Mouse (Mus musculus) thymus, postnatal 10 days (tissue): ENCODE measurements around the gene Slc6a6.

ENCODE experiments used
- DNase-seq, 2 experiments: peaks; one replicate each; pipeline ENCODE4 v3.0.0; 2021; ENCODE audit warnings: low spot score in 2 of 2

Slc6a6 gene

DNA sequence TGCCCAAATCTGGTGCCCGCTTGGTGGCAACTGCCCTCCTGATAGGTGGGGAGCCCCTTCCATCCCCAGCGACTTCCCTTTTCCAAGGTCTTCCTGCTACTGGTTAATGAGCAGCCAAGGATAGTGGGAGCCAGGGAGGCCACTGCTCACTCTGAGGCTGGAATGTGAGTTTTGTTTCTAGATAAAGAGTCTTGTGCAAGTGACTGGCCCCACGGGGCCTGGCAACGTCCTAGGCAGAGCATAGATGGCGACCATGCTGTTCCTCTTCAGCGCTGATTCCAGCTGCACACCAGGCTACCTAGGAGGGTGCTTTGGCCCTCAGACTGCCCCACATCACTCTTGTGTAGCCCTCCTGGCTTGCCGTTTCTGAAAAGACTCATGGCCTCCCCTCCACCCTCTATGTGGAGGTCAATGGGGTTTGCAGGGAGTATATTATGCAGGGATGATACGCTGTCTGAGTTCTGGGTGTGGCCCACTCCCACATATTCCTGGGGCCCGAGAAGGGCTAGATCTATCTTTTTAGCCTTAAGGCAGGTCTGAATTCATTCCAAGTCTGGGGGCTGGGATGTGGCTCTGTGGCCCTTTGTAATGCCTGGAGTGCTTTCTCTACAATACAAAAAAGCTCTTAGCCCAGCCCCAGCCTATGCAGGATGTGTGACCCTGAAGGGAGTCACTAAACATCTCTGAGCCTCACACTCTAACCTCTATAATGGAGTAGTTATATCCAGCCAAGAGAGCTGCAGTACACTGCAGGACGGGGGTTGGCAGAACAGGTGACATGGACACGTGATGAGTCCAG is 17.2 kb downstream of the Slc6a6 start:
- DNase-seq = no peak

DNA sequence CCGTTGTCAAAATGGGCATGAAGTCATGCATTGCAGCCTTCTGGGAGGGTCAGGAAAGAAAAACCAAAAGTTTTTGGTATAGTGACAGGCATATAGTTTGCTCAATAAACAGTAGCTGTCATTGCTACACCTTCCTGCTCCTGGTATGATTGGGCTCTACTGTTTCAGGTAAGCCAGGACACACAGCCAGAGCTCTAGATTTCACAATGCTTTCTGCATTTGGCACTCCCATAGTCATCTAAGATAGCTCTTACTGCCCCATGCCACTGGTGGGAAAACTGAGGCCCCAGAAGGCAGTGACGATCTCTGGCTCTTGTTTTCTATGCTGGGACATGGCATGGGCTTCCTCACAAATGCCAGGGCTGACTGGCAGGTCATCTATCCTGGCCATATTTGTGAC is 19.6 kb downstream of the Slc6a6 start:
- DNase-seq = no peak

DNA sequence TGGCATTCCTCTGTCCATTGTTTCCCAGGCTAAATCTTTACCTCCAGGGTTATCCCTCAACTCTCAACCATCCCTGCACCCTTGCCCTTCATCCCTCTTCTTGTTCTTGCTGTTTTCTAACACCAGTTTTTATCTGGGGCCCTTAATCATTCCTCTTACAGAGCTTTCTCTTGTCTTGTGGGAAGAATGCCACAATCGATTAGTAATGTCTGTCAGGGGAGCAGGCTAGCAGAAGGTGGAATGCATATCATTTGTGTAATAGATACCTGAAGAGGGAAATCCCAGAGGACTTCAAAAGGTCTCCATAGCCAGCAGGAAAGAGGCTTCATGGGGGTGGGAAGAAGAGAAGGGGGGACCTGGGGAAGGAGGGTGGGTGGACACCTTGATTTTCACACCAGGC is 20.6 kb downstream of the Slc6a6 start:
- DNase-seq = no peak

DNA sequence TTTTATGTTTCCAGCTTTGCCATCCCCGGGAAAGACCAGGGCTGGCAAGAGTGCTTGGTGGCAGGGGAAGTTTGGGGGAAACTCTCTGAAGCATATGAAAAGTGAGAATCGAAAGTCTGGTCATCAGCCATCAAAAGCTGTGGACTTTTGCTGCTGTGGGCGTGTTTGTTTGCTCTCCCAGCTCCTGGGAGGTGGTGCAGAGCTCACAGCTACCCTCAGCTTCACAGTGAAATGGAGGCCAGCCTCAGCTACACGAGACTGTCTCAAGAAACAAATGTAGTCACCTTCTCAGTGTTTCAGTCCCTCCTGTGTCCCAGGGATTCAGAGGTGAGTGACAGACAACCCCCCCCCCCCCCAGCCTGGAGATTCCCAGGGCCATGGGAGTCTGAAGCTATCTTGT is 21.8 kb downstream of the Slc6a6 start:
- DNase-seq = no peak

DNA sequence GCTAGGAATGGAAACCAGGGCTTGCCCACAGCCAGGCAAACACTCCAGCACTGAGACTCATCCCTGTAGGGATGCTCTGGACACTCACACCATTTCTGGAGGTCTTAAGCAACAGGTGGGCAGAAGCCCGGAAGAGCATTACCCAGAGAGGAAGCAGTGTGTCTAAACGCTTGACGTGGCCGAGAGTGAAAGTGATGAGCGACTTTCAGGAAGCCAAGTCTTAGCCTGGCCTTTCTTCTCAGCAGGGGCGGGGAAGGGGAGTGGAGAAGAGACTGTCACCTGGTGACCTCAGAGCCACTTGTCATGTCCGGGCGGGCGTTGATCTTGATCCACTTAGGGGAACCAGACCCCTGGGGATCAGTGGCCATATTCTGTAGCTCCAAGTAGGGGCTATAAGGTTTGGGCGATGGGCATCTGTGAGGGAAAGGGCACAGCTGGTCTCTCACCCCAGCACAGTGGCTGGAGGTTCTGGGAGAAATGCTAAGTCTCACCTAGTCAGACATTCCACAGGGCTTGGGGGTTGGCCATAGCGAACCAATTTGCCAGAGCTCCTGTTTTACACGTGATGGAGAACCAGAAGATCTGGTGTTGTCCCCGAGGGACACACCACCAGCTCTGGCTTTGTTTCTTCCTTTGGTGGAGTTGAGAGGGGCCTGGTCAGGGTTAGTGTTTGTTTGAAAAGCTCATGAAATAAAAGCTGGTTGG is 22.4 kb downstream of the Slc6a6 start:
- DNase-seq = no peak

DNA sequence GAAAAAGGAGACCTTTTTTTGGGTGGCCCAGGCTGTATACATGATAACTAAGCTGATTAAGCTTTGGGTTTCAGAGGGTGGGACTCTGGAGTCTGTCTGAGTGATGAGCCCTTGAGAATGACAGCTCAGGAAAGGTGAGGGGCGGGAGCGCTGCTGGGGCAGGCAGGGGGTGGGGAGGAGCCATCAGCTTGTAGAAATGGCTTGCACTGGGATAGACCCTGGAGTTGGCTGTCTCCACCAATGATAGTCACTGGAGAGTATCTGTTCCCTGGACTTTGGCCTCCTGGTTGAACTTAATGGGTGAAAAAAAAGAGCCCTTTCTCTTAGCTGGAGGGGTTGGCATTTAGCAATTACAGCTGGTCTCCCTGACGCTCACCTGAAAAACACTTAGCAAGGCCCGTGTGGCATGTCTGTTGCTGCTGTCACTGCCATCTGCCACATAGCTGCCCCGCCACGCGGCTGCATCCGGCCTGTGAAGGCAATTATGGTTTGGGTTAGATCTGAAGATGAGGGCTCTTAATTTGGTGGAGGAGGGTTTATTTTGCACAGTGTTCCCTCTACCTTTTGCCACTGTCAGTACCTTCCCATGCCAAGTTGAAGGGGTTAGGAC is 23.5 kb downstream of the Slc6a6 start:
- DNase-seq = no peak

DNA sequence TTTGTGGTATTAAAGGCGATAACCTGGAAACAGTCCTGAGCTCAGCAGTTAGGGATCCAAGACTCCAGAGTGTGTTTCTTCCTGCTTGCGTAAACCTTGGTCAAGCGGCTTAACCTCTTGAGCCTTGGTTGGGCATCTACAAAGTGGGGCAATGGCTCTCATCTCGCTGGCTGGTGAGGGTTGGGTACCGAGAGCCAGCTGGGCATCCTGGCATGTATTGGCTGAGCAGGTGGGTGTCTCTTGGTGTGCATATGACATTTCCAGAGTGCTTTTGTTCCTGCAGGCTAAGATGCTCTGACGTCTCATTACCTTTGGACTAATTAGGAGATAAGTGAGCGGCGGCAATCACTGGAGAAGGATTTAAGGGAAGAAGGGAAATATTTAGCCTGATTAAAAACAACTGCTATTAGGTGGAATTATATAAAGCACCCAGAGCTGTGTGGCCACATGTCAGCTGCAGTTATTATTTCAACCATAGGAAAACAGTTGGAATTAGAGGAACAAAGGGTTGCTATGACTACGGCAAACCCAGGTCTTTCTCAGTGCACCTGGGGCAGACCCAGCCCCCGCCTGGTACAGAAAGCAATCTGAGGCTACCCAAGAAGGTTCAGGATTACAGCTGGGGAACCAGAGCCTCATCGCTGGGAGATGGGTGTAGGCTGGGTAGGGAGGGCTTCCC is 24.2 kb downstream of the Slc6a6 start:
- no peak for DNase-seq

DNA sequence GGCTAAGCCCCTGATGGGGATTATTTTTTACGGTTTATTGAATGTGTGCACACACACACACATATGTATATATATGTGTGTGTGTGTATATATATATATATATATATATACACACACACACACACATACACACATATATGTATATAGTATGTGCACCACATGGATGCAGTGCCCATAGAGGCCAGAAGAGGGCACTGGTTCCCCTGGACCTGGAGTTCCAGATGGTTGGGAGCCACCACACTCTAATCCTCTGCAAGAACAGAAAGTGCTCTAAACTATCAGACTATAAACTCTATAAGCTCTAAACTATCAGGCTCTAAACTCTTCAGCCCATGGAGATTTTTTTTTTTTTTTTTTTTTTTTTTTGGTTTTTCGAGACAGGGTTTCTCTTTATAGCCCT is 25.1 kb downstream of the Slc6a6 start:
- DNase-seq = no peak

DNA sequence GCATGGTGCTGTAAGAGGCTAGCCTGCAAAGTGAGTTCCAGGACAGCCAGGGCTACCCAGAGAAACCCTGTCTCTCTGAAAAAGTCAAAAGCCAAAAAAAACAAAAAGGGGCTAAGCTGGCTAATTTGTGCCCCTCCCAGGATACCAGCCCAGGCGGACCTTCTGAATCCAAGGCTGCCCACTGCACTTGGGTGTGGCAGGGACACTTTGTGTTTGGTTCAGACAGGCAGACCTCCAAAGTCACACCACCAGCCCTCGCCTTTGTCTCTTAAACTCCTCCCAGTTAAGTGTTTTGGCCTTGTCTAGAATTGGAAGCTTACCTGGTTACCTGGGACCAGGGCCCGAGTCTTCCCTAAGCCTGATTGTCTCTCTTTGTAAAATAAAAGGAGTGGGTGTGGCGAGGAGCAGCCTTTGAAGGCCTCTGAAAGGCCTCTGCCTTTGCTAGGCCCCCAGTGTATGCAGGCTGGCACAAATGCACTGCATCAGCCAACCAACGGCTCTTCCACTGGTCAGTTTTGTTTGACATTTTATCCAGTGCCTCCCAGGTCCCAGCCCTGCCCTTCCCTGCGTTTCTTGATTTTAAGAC is 26.6 kb downstream of the Slc6a6 start:
- no peak for DNase-seq

DNA sequence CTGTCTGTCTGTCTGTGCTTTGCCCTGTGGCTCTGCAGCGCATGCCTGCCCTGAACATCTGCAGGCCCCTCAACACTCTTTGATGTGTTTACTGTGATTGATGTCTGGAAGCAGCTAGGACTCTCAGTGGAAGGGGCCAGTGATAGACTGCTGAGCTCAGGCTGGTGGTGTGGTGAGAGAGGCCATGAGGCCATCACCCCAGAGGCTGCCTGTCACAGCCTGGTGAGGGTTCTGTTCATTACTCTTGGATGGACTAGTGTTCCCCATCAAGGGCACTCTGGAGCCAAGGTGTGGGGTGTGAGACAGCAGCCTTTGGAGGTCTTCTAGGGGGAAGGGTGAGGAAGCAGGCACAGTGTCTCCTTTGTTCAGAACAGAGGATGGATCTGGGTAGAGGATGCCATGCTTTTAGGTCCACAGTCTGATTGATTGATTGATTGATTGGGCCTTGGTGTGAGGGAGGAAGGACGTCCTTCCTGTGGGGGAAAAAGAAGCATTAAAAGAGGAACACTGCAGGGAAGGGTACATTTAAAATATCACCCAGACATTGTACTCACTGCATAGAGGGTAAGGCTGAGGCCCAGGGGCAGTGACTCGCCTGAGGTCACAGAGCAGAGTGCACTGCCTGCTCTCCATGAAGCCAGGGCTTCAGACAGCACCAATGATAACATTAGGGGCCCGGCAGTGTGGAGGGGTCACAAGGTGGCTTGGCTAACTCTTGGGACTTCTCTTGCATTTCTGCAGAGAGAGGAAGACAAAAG is 28.4 kb downstream of the Slc6a6 start:
- DNase-seq = no peak

DNA sequence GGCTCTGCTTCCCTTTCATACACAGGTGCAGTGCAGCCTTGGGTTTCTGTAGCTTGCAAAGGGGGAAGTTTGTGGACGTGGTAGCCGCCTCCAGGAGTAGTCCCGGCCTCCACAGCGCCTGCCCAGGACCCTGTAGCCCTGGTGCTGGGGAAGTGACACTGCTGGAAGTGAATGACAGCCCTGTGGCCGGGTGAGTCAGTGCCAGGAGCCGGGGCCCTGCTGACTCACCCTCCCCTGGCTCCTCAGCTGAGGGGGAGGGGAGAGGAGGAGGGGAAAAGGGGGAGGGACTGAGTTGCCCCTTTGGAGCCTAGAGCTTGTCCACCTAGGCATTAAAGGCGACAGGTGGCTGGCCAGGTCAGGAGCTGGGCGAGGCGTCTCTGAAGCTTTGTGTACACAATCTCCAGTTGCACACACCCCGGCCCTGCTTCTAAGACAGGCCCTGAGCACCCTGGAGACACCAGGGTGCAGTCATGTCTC is 29.0 kb downstream of the Slc6a6 start:
- DNase-seq = peak in 1 of 2 experiments; percentile 12

DNA sequence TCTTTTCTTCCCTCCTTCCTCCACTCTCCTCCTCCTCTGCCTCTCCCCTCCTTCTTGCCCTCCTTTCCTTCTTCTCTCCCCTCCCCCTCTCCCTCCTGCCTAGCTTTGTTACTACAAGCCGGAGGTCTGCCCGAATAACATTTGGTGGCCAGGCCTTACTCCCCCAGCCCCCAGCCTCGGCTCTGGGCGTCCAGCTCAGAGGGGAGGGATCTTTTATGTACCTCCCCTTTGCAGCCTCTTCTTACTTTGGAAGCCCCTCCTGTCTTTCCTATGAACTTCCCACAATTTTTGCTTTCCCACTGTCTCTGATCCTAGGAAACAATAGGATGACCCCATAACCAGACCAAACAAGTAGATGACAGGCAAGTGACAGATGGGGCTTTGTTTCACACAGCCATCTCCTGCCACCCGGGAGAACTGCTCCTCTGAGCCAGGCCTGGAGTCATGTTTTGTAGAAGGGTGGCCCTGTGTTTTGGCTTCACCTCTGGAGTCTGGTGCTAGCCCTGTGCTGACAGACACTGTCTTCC is 29.6 kb downstream of the Slc6a6 start:
- no peak for DNase-seq

DNA sequence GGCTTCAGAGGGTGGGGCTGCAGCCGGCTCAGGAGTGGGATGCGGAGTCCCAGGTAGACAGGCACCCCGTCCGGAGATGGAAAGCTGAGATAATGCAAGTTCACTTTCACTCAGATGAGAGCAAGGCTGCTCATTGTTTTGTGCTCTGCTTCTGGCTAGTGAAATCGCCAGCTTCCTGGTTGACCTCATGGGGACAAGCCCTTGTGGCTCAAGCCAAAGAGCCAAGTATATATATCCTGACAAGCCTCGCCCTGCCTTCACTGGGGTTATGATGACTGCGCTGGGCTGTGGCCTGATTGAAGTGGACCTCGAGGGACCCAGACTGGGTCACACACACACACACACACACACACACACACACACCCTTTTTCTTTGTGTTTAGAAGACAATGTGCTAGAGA is 31.2 kb downstream of the Slc6a6 start:
- no peak for DNase-seq

DNA sequence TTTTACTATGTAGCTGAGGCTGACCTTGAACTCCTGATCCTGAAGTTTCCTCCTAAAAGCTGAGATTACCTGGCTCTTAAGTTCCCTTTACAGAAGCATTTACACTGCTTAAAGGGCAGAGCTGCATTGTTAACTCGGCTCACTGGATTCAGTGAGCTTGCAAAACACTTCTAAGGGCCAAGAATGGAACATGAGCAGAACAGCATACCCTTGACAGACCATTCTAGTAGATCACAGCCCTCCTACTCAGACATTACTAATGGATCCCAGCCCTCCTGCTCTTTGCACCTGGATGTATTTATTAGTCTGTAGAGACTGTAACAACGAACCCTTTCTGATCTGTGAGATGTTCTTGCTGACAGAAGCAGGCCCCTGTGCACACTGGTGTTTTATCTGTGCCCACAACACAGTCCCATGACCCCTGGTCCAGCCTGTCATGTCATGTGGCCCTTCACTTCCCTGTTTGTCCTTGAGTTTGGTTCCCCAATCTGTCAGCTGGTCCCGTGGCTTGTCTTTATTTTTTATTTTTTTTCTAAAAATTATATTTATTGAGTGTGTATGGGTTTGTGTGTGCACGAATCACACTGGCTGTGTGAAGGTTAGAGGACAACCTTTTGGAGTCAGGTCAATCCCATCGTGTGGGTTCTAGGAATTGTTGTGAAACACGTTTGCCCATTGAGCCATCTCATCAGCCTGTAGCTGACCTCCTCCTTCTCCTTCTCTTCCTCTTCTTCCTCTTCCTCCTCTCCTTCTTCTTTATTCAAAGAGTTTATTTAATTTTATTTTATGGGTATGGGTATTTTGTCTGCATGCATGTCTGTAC is 32.3 kb downstream of the Slc6a6 start:
- no peak for DNase-seq

DNA sequence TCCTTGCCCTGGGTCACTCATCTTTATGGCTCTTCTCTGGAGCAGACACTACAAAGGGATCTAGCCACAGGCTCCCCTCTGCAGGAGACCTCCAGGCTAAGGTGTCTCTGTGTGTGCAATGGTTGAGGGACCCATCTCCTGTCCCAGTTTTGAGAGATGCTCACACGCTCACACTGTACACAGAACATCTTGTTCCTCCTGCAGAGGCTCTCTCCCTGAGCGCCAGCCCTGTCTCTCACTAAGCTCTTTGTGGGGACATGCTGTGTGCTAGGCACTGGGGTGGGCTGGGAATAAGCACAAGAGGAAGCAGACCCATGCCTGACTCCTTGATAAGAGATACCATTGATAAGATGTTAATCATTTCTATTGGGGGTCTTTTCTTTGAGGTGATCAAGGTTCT is 34.2 kb downstream of the Slc6a6 start:
- no peak for DNase-seq

DNA sequence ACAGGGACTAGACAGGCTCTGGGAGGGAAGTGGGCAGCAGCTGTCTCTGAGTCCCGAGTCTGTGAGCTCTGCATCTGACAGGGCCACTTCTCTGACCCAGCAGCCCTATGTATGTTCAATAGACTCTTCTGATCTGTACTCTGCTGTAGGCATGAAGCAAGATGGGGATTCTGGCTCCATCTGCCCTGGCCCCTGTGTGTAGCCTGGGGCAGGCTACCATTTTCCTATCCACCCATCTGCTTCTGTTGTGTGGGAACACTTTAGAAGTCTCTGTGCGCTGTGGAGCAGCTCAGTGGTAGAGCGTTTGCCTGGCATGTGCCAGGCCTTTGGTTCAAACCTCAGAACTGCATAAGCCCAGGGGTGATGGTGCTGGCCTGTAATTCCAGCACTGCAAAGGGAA is 34.8 kb downstream of the Slc6a6 start:
- DNase-seq = no peak

DNA sequence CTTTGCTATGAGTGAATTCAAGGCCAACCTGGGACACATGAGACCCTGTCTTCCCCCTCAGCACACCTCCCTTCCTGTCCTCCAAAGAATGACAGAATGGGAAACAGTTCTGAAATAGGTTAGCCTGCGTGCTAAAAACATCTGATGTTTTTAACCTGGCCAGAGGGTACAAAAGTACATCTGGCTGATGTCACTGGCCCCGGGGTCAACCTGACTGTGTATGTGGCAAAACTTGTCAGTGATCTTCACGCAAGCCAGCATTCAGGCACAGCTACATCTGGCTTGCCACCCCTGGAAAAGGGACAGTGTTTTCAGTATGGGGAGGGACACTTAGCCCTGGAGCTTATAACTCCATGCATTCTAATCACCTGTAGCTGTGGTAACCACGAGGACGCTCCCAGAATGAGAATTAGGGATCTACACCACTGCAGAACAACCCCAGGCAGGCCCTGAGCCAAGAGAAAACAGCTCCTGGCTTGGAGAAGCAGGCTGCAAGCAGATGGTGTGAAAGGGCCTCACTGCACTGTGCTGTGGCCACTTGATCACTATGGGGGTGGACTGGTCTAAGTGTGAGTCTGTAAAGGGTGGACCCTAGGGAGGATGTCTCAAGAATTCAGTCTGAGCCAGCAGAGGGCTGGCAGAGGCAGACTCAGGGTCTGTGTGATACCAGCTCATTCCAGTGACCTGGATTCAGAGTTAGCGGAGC is 35.3 kb downstream of the Slc6a6 start:
- no peak for DNase-seq

DNA sequence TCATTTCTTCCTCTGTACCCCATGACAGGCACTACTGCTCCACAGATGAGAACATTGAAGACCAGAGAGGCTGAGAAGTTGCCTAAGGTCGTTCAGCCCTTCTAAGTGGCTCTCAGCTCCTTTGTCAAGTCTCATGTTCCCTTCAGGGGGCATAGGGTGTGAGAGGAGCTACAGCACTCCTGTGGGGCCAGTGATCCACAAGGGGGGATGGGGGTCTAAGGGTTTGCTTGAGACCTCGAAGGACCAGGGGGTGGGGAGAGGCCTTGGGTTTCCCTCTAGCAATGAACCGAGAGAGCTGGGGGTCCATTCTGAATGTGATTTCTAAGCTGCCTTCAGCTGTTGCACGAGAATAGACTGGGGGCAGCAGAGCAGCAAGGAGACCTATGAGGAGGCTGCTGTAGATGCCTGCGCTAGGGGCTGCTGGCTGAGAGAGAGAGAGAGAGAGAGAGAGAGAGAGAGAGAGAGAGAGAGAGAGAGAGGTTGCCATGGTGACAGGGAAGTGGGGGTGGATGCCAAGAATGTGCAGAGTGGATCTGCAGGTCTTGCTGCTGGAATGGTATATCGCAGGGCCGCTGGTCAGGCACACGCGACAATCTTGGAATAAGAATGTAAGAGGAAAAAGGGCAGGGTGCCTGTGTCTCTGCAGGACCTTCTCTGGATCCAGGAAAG is 36.1 kb downstream of the Slc6a6 start:
- no peak for DNase-seq
